ENCODE assay signal across 12 mouse cellular contexts in genomic region chr17:29300926-29301325, GRCm38 (mm10).
"Had no signal": no experiment of that assay in that cellular context is flagged by ENCODE, and none has a peak within 500 bp of the region (broad histone marks: within the 10 kb centered on the region; RNA-seq: fewer than 3 reads in every experiment).

No protein-coding gene starts in this region.

- H3K9me3 ChIP-seq: limb, embryonic 10.5 days; liver, embryonic 15.5 days; neural tube, embryonic 15.5 days had no signal

- H3K27ac ChIP-seq: limb, embryonic 10.5 days; liver, embryonic 15.5 days; neural tube, embryonic 15.5 days had no signal

- H3K27me3 ChIP-seq: neural tube, embryonic 15.5 days had no signal

- H3K9ac ChIP-seq: liver, embryonic 15.5 days; neural tube, embryonic 15.5 days had no signal

- DNase-seq: kidney, adult 8-10 months; lung, adult 2 months; lung, postnatal 36 days; midbrain, embryonic 14.5 days; right cerebral cortex, postnatal 25 days; thymus, postnatal 14 days had no signal

- ATAC-seq: lung, postnatal 0 days had no signal

- H3K4me2 ChIP-seq: liver, embryonic 11.5 days; liver, embryonic 15.5 days; neural tube, embryonic 15.5 days had no signal

- H3K4me3 ChIP-seq: limb, embryonic 10.5 days; liver, embryonic 15.5 days; myocyte; neural tube, embryonic 15.5 days had no signal
